Mouse (Mus musculus) myocyte (in vitro differentiated cells): ENCODE measurements around the gene Psg16.

ENCODE experiments used
- CEBPB ChIP-seq: IDR thresholded peaks from 2 replicates; pipeline ENCODE4 v1.6.1; 2011; ENCODE audit warnings: mild to moderate bottlenecking, moderate library complexity; ENCODE audit not compliant: poor library complexity, insufficient read depth, severe bottlenecking
- E2F4 ChIP-seq: IDR thresholded peaks from one replicate; pipeline ENCODE4 v1.6.1; 2011; ENCODE audit warnings: mild to moderate bottlenecking, control low read depth, moderate library complexity; ENCODE audit not compliant: insufficient read depth
- MAX ChIP-seq: IDR thresholded peaks from one replicate; pipeline ENCODE4 v1.6.1; 2011; ENCODE audit warnings: low read depth, mild to moderate bottlenecking, control low read depth
- MYOD1 ChIP-seq, 3 experiments: IDR thresholded peaks; one replicate each; pipeline ENCODE4 v1.6.1; 2011; ENCODE audit warnings: control low read depth in 2 of 3, low read depth in 2 of 3, mild to moderate bottlenecking in 2 of 3, moderate library complexity in 1 of 3; ENCODE audit not compliant: insufficient read length in 2 of 3, control insufficient read depth in 1 of 3
- POLR2A ChIP-seq: IDR thresholded peaks from one replicate; pipeline ENCODE4 v1.6.1; 2011; ENCODE audit warnings: low read depth, mild to moderate bottlenecking, control low read depth, moderate library complexity; ENCODE audit not compliant: insufficient read length
- POLR2AphosphoS2 ChIP-seq: IDR thresholded peaks from one replicate; pipeline ENCODE4 v1.6.1; 2011; ENCODE audit warnings: low read depth, control low read depth; ENCODE audit not compliant: insufficient read length
- REST ChIP-seq: IDR thresholded peaks from one replicate; pipeline ENCODE4 v1.6.1; 2011; ENCODE audit warnings: mild to moderate bottlenecking, control low read depth, moderate library complexity; ENCODE audit not compliant: insufficient read depth, insufficient read length
- SRF ChIP-seq: IDR thresholded peaks from one replicate; pipeline ENCODE4 v1.6.1; 2011; ENCODE audit warnings: low read depth; ENCODE audit not compliant: control insufficient read depth, insufficient read length
- TCF12 ChIP-seq: IDR thresholded peaks from one replicate; pipeline ENCODE4 v1.6.1; 2011; ENCODE audit warnings: mild to moderate bottlenecking, control low read depth; ENCODE audit not compliant: poor library complexity, insufficient read depth, severe bottlenecking
- USF1 ChIP-seq: IDR thresholded peaks from one replicate; pipeline ENCODE4 v1.6.1; 2011; ENCODE audit warnings: low read depth, mild to moderate bottlenecking, control low read depth, moderate library complexity

DNA sequence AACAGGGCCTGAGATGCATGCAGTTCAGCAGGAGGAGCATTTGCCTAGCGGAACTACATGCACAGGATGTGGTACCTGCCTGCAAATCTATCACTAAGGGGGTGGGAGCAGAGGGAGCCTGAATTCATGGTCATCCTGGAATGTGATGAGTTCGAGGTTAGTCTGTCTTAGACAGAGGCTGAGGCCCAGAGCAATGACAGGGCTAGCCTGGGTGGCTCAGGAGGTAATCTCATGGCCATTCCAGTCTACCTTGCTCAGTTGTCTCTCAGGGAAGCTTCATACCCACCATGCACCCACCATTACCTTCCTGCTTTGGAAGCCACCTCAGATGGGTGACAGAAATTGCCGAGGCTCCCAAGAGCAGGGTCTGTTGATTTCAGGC is 14.4 kb upstream of the Psg16 start:
- TF ChIP-seq E2F4 (no peak), POLR2A (no peak), USF1 (no peak), MAX (no peak), SRF (no peak), CEBPB (no peak), MYOD1 (IDR thresholded peaks at IDR 0.05; ENCODE audit: control insufficient read depth in 1 of 3, insufficient read length in 2 of 3, low read depth in 2 of 3) (no peak), TCF12 (no peak), POLR2AphosphoS2 (no peak), REST (no peak)
